Mouse (Mus musculus) layer of hippocampus, adult 2 months (tissue): ENCODE measurements around the gene Tmem151b. TPM values are rescaled to one million over a fixed set of nuclear protein-coding genes. Genes with fewer than 3 reads are reported as not detected.
A peak's percentile ranks its signal among the peaks of the same experiment; 100 is the strongest.

Experiments used
- DNase-seq, 2 experiments: peaks; one replicate each; pipeline ENCODE4 v3.0.0; 2022; ENCODE audit warnings: low spot score in 2 of 2
- H3K27ac ChIP-seq: fragments of 200-600 bp; 2 replicates; pipeline ENCODE4 v1.8.1; 2022
- H3K4me3 ChIP-seq: fragments of 200-600 bp; 2 replicates; pipeline ENCODE4 v1.8.1; 2022; ENCODE audit warnings: mild to moderate bottlenecking
- CTCF ChIP-seq: fragments of 200-600 bp; conservative IDR thresholded peaks from 2 replicates; pipeline ENCODE4 v1.8.1; 2022; ENCODE audit warnings: antibody characterized with exemption, mild to moderate bottlenecking, moderate library complexity
- total RNA-seq, 2 experiments: library from RNA; stranded (reverse); gene quantifications; 2 replicates each; pipeline ENCODE4 v1.2.3; 2021

The Tmem151b gene
- total RNA-seq, 2 experiments from 2014 or later: 106 to 112 TPM

DNA sequence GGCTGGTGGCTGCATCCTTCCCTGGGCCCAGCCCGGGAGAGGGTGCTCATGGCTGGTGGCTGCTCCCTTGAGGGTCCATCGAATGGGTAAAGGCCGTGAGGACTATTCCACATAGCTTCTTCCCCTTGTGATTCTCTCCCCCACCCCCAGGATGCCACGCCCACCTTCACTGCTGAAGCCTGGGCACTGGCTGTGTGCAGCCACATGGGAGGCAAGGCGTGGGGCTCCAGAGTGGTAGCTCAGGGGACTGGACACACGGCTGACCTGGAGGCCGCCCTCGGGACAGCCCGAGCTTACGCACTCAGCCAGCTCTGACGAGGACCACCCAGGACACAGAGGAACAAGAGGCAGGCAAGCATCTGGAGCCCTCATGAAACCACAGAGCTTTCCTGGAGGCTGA lies 29.3 kb downstream of the Tmem151b start:
- no peak overlapping the region for H3K27ac ChIP-seq

DNA sequence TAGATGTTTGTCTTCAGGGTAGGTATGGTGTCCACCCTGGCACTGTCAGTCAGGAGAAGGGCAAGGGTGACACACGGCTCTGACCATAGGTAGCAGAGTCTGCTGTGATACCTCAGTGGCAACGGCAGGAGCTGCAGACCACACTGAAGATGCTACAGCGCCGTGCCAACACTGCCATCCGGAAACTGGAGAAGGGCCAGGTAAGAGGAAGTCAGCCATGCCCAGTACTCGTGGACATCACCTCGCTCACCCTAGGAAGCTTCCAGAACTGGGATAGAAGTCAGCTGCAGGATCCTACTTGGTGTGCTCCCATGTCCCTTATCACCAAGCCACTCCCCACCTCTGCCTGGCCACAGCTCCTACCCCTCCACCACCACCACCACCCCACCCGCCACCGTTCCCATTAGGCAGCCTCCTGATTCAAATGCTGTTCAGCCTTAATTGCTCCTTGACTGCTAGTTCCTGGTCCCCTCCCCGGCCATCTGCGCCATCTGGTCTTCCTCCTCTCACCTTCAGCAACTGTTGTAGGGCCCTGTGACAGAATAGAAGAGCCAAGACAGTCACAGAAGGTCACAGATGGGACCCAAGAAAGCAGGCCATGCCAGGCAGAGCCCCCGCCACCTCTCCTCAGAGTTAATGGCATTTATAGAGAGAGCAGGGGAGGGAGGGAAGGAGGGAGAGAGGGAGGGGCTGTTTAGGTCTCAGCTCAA lies 30.6 kb downstream of the Tmem151b start:
- H3K27ac ChIP-seq: no peak overlapping the region
- no peak overlapping the region for H3K4me3 ChIP-seq
- no peak for TF ChIP-seq CTCF
- DNase-seq: no peak

More for the DNA sequence above, 29.3 kb downstream of the Tmem151b start:
- TF ChIP-seq CTCF: no peak
- DNase-seq: no peak
- H3K4me3 ChIP-seq: no peak overlapping the region

DNA sequence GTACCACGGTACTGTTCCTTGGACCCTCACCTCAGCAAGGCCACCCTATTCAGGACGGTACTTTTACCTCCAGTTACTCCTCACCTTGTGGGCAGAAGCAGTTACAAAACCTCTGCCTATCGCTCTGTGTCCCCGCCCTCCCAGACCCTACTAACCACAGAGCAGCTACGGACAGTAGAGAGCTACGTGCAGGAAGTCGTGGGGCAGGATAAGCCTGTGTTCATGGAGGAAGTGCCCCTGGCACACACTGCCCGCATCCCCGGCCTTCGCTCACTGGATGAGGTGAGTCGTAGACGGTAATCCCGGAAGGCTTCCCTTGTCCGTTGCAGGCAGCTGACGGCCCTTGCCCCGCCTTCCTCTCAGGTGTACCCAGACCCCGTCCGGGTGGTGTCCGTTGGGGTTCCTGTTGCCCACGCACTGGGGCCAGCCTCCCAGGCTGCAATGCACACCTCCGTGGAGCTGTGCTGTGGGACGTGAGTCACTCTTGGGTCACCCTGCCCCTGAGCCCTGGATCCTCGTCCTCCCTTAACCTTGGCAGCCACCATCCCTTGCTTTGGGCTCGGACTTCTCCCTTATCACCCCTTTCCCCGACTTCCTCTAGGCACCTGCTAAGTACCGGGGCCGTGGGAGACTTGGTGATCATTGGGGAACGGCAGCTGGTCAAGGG lies 31.8 kb downstream of the Tmem151b start:
- no peak overlapping the region for H3K4me3 ChIP-seq
- no peak overlapping the region for H3K27ac ChIP-seq
- TF ChIP-seq CTCF: no peak
- no peak for DNase-seq

DNA sequence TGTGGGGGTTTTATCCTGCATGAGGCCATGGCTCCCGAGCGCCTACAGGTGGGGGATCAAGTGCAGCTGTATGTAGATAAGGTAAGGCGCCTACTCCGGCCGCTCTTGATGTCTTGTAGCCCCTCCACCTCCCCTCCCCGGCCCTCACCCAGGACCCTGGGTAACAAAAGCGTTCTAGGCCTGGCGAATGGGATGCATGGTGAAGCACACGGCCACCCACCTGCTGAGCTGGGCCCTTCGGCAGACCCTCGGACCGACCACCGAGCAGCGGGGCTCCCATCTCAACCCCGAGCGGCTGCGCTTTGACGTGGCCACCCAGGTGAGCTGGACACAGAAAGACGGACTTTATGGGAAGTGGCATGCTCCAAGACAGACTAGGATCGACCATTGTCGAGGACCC lies 32.3 kb downstream of the Tmem151b start:
- DNase-seq: no peak
- Histone ChIP-seq H3K4me3 (no peak overlapping the region), H3K27ac (no peak overlapping the region)
- no peak for TF ChIP-seq CTCF

GRCm38 (mm10) chr17:45516488-45516887 lies 33.0 kb downstream of the Tmem151b start:
- H3K27ac ChIP-seq: no peak overlapping the region
- DNase-seq: peak; percentile 79 to 88
- TF ChIP-seq CTCF: peak; percentile 98
- no peak overlapping the region for H3K4me3 ChIP-seq

- H3K27ac ChIP-seq: no peak overlapping the region
- no peak overlapping the region for H3K4me3 ChIP-seq
- TF ChIP-seq CTCF: no peak
- no peak for DNase-seq
Measured at GRCm38 (mm10) chr17:45515806-45516205, 33.7 kb downstream of the Tmem151b start.

DNA sequence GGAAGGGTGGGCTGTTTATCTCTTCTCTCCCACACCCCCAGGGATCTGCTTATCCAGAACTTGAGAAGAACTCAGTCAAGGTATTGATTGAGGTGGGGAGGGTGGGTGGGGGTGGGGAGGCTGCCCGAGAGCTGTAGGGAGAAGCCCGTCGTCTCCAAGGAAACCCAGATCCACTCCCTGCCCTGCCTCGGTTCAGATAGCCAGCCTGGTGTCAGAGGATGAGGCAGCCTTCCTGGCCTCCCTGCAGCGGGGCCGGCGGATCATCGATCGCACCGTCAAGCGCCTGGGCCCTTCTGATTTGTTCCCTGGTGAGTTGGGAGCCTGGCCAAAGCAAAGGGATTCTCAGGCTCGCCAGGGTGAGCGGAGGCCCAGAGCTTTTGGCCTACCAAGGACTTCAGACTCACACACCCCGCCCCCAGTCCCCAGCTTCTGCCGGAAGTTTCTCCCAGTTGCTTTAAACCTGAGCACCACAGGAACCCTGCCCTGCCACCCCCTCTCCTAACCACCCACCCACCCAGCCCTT lies 34.2 kb downstream of the Tmem151b start:
- DNase-seq: no peak
- no peak for TF ChIP-seq CTCF
- Histone ChIP-seq H3K27ac (no peak overlapping the region), H3K4me3 (no peak overlapping the region)

DNA sequence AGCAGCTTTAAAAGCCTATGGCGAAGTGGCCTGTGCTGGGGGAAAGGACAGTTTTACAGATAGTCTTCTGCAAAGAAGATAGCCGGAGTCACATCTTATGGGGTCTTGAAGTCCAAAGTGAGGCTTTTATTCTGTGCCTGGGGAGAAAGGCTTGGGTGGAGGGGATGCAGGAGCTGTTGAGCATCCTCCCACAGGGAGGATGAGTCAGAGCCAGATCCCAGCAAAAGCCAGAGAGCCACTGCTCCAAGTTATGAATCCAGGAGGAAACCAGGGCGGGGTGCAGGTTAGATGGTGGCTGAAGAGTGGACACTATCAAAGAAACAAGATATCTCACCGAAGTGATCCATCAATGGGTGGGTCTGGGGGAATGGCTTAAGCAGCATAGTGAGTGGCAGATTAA lies 37.7 kb downstream of the Tmem151b start:
- no peak overlapping the region for H3K27ac ChIP-seq
- no peak for TF ChIP-seq CTCF
- DNase-seq: no peak

GRCm38 (mm10) chr17:45510871-45511270 lies 38.6 kb downstream of the Tmem151b start:
- no peak for TF ChIP-seq CTCF
- no peak overlapping the region for H3K4me3 ChIP-seq
- DNase-seq: no peak
- H3K27ac ChIP-seq: no peak overlapping the region

More for the DNA sequence above, 37.7 kb downstream of the Tmem151b start:
- H3K4me3 ChIP-seq: no peak overlapping the region

DNA sequence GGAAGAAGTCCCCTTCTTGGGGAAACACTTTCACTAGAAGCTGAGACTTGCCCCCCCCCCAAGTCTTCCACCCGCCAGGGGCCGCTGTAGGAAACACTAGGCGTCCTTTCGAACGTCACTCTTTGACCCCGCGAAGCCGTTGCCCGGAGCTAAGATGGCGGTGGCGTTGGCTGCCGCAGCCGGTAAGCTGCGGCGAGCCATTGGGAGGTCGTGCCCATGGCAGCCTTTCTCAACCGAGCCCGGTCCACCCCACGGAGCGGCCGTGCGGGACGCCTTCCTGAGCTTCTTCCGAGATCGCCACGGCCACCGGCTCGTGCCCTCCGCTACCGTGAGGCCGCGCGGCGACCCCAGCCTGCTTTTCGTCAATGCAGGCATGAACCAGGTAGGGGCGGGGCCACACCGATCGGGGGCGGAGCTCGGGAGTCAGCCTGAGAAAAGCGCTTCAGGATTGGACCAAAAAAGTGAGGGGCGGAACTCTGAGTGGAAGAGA lies 42.7 kb downstream of the Tmem151b start, which contains the start of gene Aars2:
Gene Aars2, plus strand, starts transcription at position 142 of the 490 bp plus-strand sequence.
- DNase-seq: peak; percentile 91 to 92
- Histone ChIP-seq H3K4me3 (peak within 1 kb of the TSS; percentile 96), H3K27ac (peak within 1 kb of the TSS; percentile 97)
- peak; percentile 88 for TF ChIP-seq CTCF

DNA sequence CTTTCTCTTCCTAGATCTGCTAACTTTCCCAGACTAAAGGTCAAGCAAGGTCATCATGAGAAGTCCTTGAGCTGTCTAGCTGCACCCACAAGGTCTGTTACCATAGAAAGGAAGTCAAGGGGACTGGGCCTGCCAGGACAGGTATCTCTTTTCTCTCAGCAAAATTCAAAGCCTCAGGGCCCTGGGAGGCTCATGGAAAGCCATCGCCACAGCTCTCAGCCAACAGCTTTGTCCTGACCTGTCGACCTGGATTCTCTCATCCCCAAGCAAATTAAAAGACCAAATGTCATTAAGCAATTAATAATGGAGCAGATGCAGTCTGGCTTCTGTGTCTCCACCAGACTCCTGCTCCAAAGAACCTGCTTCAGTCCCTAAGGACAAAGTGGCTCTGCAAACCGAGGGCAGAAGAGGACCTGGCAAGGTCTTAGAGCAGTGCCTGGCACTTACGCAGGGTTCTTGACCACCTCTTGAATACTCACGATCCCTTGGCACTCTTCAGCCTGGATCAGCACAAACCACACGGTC lies 43.5 kb downstream of the Tmem151b start:
- TF ChIP-seq CTCF: no peak
- DNase-seq: no peak
- H3K4me3 ChIP-seq: no peak overlapping the region

GRCm38 (mm10) chr17:45503301-45503973 lies 46.0 kb downstream of the Tmem151b start:
- Histone ChIP-seq H3K4me3 (no peak overlapping the region), H3K27ac (no peak overlapping the region)
- no peak for DNase-seq
- TF ChIP-seq CTCF: no peak

More for the DNA sequence above, 43.5 kb downstream of the Tmem151b start:
- H3K27ac ChIP-seq: peak overlapping the region; percentile 97

DNA sequence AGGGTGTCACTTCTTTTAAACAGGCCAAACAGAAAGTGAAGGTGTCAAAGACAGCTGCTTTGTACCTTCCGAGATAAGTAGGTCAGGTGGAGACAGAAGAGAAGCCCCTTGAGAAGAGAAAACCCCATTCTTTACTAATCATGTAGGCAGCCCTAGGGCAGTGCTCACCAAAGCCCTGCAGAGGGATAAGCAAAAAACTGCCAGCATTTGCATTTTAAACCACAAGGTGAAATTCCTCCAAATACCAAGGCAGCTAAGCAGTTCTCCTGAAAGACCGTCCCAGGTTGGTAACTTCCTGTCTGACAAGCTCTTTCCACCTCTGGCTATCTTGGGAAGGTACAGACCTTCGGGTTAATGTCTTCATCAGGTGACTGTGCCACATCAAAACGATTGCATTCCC lies 47.2 kb downstream of the Tmem151b start:
- DNase-seq: no peak
- H3K27ac ChIP-seq: no peak overlapping the region
- H3K4me3 ChIP-seq: no peak overlapping the region
- no peak for TF ChIP-seq CTCF
